Mouse (Mus musculus): ENCODE results near the gene Rab34.

DNA sequence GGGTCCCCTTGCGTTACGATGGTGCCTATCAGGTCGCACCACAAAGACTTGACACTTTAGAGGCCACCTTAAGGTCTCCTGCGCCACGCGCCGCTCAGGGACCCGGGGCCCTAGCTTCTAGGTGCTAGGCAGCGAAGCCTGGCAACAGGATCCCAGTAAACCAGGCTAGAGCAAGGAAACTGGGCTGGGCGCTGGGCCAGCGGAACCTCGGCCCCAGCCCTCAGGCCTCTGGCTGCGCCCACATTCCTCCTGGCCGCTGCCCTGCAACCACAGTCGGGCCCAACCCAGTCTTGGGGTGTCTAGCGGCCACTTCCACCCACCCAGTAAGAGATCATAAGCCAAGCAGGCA, 22.5 kb upstream of the Rab34 start:
- TF ChIP-seq CTCF (IDR thresholded peaks at IDR 0.05; ENCODE audit: low read depth, low read length) = no peak
- no peak for TF ChIP-seq POLR2A (IDR thresholded peaks at IDR 0.05; ENCODE audit: insufficient read depth, low read length)

All from ES-Bruce4 (cell line).